Mouse (Mus musculus): ENCODE data around the gene Timd2.
"Not testable (repeated sequence)": the region's sequence is repeated elsewhere in the genome, so short reads cannot be mapped to it uniquely, and the experiment has no call there.

The Timd2 gene

GRCm38 (mm10) chr11:46706664-46707356 is at the start of gene Timd2:
Gene Timd2 (minus strand): TSS chr11:46707061.
- no peak for DNase-seq (ENCODE audit: low read depth, low spot score)

- not testable (repeated sequence) for DNase-seq (ENCODE audit: low read depth, low spot score)
Observed at GRCm38 (mm10) chr11:46755714-46756113, 48.9 kb upstream of the Timd2 start.

- no peak for DNase-seq (ENCODE audit: low read depth, low spot score)
Observed at GRCm38 (mm10) chr11:46754669-46755068, 47.8 kb upstream of the Timd2 start.

DNA sequence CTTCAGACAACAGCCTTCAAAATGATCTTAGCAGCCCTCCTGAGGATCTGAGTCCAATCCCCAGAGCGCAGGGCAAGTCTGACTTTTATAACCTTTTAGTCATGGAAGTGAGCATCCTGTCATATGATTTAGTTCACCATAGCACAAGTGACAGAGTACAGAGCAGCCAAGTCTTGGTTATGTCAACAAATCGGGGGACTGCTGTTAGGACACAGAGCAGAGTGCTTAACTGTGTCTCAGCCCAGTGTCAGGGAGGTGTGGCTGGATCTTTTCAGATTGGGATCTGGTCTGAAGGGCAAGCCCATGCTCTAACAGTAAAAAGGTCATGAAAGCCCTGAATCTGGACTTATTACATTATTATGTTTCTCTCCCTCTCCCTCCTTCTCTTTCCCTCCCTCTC is 46.8 kb upstream of the Timd2 start:
- DNase-seq (ENCODE audit: low read depth, low spot score): no peak

DNA sequence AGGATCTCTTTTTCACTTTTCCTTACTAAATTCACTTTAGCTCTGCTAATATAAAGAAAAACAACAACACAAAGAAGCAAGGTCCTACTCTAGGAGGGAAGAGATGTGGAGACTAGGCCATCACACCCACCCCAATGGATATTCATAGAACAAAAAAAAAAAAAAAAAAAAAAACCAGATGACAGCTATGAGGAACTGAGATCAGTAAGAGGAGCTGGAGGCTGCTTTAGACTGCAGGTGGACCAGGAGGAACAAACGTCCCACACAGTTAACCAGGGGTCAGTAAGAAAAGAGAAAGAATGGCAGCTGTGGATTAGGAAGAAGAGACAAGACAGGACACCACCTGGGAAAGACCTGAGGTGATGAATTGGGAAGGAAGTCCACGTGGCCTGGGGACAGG is 41.1 kb upstream of the Timd2 start:
- DNase-seq (ENCODE audit: low read depth, low spot score): no peak

DNA sequence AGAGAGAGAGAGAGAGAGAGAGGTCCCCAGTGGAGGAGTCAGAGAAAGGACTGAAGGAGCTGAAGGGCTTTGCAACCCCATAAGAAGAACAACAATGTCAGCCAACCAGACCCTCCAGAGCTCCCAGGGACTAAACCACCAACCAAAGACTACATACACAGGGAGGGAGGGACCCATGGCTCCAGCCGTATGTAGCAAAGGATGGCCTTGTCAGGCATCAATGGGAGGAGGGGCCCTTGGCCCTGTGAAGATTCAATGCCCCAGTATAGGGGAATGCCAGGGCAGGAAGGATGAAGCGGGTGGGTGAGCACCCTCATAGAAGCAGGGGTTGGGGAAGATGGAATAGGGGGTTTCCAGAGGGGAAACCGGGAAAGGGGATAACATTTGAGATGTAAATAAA is 34.9 kb upstream of the Timd2 start:
- DNase-seq (ENCODE audit: low read depth, low spot score): no peak

GRCm38 (mm10) chr11:46740886-46741285 is 34.0 kb upstream of the Timd2 start:
- no peak for DNase-seq (ENCODE audit: low read depth, low spot score)

GRCm38 (mm10) chr11:46739501-46739900 is 32.6 kb upstream of the Timd2 start:
- DNase-seq (ENCODE audit: low read depth, low spot score): no peak

DNA sequence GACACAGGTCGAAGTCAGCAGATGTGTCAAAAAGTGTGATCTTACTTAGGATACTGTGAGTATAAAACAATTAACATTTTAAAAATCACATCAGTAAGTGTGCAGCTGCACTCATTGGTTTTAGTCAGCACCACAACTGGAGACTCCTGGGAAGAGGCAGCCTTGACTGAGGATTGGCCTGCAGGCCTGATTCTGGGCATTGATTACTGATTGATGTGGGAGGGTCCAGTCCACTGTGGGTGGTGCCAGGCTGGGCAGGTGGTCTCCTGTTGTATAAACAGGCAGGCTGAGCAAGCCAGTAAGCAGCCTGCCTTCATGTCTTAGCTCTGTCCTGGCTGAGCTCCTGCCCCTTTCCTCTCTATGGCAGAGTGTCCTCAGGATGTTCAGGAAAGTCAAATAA is 28.2 kb upstream of the Timd2 start, which contains the start of gene Havcr1:
Gene Havcr1, plus strand, starts transcription at position 5 of the 400 bp plus-strand sequence.
- DNase-seq (ENCODE audit: low read depth, low spot score): not testable (repeated sequence)

DNA sequence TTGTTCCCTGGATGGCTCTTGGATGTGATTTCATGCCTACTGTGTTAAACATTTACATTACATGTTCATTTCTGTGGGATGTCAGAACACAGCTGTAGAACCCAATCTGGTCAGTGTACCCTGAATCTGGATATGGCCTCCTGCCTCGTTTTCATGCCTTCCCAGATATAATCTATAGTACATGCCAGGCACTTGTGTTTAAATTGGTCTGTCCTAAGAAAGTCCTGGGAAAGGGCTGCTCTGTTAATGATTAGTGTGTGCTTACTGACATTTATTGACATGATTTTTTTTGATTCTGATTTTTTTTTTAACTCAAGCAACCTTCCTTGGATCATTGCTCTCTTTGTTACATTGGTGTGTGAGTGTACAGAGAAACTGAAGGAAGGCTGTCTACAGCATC is 27.8 kb upstream of the Timd2 start:
- DNase-seq (ENCODE audit: low read depth, low spot score): no peak

- peak; percentile 51 for DNase-seq (ENCODE audit: low read depth, low spot score)
Observed at GRCm38 (mm10) chr11:46733242-46733789, 26.5 kb upstream of the Timd2 start.

DNA sequence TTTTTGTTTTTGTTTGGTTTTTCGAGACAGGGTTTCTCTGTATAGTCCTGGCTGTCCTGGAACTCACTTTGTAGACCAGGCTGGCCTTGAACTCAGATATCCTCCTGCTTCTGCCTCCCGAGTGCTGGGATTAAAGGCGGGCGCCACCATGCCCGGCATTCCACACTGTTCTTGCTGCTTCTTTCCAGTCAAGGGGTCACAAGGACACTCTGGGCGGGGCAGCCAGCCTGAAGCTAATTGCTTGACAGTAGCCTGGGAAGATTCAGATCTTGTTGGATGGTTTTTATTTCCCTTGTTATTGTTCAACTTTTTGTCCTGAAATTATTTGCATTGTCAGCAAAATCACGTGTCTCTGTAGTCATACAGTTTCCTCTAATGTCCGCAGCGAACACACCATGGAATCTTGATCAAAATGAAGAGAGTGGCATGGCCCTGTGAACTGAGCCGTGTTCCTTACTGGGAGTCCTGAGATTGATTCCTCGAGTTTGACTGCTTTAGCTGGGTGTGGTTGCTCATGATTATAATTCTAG is 24.7 kb upstream of the Timd2 start:
- DNase-seq (ENCODE audit: low read depth, low spot score): no peak

DNA sequence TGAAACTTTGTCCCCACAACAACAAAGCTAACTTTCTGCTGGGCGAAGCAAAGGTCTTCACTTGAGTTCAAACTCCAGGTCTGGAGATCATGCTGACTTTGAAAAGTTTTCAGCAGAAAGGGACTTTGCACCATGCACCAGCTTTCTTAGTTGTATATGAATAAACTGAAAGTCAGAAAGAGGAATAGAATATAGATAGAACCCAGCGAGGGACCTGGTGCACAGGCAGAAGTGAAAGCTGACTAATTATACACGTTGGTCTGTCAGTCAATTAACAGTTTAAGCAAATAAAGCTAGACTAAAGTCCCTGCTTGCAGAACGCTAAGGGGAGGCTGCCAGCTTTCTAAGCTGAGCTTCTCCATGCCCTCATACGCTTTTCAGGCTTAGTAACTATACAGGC is 8.0 kb downstream of the Timd2 start:
- DNase-seq (ENCODE audit: low read depth, low spot score): no peak

GRCm38 (mm10) chr11:46698278-46698655 is 8.6 kb downstream of the Timd2 start:
- no peak for DNase-seq (ENCODE audit: low read depth, low spot score)

DNA sequence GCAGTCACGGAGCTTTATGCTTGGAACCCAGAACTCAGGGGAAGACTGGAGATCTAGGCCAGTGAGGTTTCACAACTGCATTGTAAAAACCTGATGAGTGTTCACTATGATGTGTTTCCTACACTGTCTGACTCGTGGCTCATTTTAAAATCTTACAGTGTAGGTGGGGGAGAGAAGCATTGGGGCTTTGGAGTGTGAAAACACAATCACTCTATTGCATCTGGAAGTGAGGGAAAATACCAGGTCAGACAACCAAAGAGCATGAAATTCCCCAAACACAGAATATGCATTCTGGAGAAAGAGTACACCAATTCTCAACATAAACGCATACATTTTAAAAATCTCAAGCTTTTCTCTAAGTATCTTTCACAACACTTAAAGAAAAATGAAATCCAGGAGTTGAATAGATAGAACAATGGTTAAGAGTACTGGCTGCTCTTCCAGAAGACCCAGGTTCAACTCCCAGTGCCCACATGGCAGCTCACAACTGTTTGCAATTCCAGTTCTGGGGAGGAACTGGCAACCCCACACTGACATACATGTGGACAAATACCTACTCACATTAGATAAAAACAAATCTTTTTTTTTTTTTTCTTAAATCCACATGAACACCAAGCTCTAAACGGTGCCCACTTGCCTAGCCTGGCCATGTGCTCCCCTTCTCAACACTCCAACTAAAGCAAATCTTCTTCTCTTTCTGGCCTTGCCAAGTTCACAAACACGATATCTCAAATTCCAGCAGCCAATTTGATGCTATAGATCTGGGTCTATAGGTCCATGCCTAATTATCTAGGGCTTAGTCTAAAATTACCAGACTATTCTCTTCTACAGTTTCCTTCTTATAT is 9.2 kb downstream of the Timd2 start:
- no peak for DNase-seq (ENCODE audit: low read depth, low spot score)

DNA sequence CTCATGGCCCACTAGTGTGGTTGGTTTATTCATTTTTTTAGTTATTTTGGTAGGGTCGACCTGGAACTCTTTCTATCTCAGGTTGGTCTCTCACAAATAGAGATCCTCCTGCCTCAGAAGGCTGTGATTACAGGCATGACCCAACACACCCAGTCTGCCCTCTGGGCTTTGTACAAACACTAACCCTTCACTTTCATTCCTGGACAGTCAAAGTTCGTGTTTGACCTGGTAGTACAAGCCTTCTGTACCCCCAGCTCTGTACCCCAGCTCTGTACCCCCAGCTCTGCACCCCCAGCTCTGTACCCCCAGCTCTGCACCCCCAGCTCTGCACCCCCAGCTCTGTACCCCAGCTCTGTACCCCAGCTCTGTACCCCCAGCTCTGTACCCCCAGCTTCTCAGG is 11.0 kb downstream of the Timd2 start:
- not testable (repeated sequence) for DNase-seq (ENCODE audit: low read depth, low spot score)

- no peak for DNase-seq (ENCODE audit: low read depth, low spot score)
Observed at GRCm38 (mm10) chr11:46690136-46690535, 16.7 kb downstream of the Timd2 start.

GRCm38 (mm10) chr11:46683723-46684122 is 23.1 kb downstream of the Timd2 start:
- no peak for DNase-seq (ENCODE audit: low read depth, low spot score)

DNA sequence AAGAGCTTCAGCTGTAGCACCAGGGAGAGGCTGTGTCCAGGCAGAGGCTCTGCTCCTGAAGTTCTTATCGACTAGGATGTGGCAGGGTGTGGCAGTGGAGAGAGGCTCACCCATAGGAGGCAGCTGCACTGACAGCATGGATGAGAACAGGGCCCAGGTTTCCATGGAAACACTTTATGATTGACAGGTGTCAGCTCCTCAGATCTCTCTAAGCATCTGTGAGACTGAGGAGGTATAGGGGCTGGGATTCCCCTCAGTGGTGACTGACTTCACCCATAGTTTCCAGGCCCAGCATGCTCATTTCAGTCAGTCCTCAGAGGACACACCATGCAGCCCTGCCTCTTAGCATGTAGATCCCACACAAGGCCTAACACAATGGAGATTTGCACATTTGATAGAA is 24.0 kb downstream of the Timd2 start:
- no peak for DNase-seq (ENCODE audit: low read depth, low spot score)

GRCm38 (mm10) chr11:46667938-46668337 is 38.9 kb downstream of the Timd2 start:
- no peak for DNase-seq (ENCODE audit: low read depth, low spot score)

DNA sequence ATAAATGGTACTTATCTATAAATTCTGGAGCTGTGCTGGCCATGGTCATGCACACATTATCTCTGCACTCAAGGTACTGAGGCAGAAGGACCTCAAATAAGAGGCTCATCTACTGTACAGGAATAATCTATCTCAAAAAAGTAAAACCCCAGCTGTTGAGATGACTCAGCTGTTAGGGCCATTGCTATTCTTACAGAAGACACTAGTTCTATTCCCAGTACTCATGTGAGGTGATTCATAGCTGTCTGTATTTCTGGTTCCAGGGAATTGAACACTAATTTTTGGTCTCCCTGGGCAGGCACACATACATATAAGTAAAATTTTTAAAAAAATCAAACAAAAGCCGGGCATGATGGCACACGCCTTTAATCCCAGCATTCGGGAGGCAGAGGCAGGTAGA is 39.8 kb downstream of the Timd2 start:
- DNase-seq (ENCODE audit: low read depth, low spot score): no peak
